Mouse (Mus musculus) CH12.LX (cell line): ENCODE results near the gene Lrmda. TPM values are rescaled to one million over a fixed set of nuclear protein-coding genes. Genes with fewer than 3 reads are reported as not detected.

Experiments used
- DNase-seq: peaks from one replicate; pipeline ENCODE4 v3.0.0-alpha.2; 2013; ENCODE audit errors: extremely low read depth
- H3K27ac ChIP-seq: 2 replicates; pipeline ENCODE4 v1.5.1; 2012; ENCODE audit warnings: low read depth, mild to moderate bottlenecking, control low read depth, moderate library complexity; ENCODE audit not compliant: insufficient read depth
- H3K27me3 ChIP-seq: replicated peaks from 2 replicates; pipeline ENCODE3; 2012; ENCODE audit warnings: inconsistent platforms
- H3K36me3 ChIP-seq, 2 experiments: replicated peaks in 1 of 2; 2 replicates each; pipeline versions ENCODE3 to v1.6.1; 2012; ENCODE audit warnings: inconsistent platforms in 1 of 2, low read length in 1 of 2, mild to moderate bottlenecking in 1 of 2, mixed read lengths in 1 of 2, moderate library complexity in 1 of 2; ENCODE audit not compliant: control insufficient read depth in 1 of 2, insufficient read depth in 1 of 2
- H3K4me1 ChIP-seq, 2 experiments: 2 replicates each; pipeline ENCODE4 v1.6.1; 2012; ENCODE audit warnings: inconsistent platforms in 1 of 2, moderate library complexity in 1 of 2; ENCODE audit not compliant: insufficient read depth in 2 of 2, control insufficient read depth in 1 of 2
- H3K4me2 ChIP-seq: 2 replicates; pipeline ENCODE4 v1.6.1; 2012; ENCODE audit warnings: low read depth, mild to moderate bottlenecking, control low read depth; ENCODE audit not compliant: poor library complexity, insufficient read depth, severe bottlenecking
- H3K4me3 ChIP-seq, 3 experiments: fragments of 150-350 bp in 1 of 3; sonication (generic) in 1 of 3; replicated peaks in 1 of 3; 2 replicates each; pipeline versions ENCODE3 to v1.5.1; 2011 to 2012; ENCODE audit warnings: low read depth in 2 of 3, low read length in 2 of 3, mild to moderate bottlenecking in 2 of 3, moderate library complexity in 2 of 3, control low read depth in 1 of 3, improper control_type of control experiment in 1 of 3, inconsistent platforms in 1 of 3, mixed read lengths in 1 of 3; ENCODE audit not compliant: poor library complexity in 1 of 3
- H3K79me2 ChIP-seq: replicated peaks from 2 replicates; pipeline ENCODE4 v1.6.1; 2012; ENCODE audit warnings: mild to moderate bottlenecking, moderate library complexity; ENCODE audit not compliant: control insufficient read depth, poor library complexity, insufficient read depth, severe bottlenecking; ENCODE audit errors: extremely low read depth
- H3K9ac ChIP-seq: 2 replicates; pipeline ENCODE4 v1.6.1; 2012; ENCODE audit warnings: low read depth, mild to moderate bottlenecking, control low read depth, moderate library complexity; ENCODE audit not compliant: insufficient read depth
- H3K9me3 ChIP-seq: replicated peaks from 2 replicates; pipeline ENCODE3; 2012; ENCODE audit warnings: low read length, inconsistent platforms, mixed read lengths
- BHLHE40 ChIP-seq: IDR thresholded peaks from 2 replicates; pipeline ENCODE4 v1.6.1; 2011; ENCODE audit warnings: mild to moderate bottlenecking, low read depth, low read length, improper control_type of control experiment
- CTCF ChIP-seq, 2 experiments: IDR thresholded peaks in 1 of 2; conservative IDR thresholded peaks in 1 of 2; 2 replicates each; pipeline ENCODE4 v1.5.1; 2011 to 2012; ENCODE audit warnings: low read depth in 2 of 2, low read length in 2 of 2, improper control_type of control experiment in 1 of 2, inconsistent platforms in 1 of 2, mild to moderate bottlenecking in 1 of 2, moderate library complexity in 1 of 2
- ELF1 ChIP-seq: IDR thresholded peaks from 2 replicates; pipeline ENCODE4 v1.6.1; 2014; ENCODE audit warnings: low read depth, mild to moderate bottlenecking, inconsistent platforms, low read length, improper control_type of control experiment
- EP300 ChIP-seq: IDR thresholded peaks from 2 replicates; pipeline ENCODE4 v1.6.1; 2011; ENCODE audit warnings: low read length, improper control_type of control experiment
- GABPA ChIP-seq: IDR thresholded peaks from 2 replicates; pipeline ENCODE4 v1.6.1; 2012; ENCODE audit warnings: low read depth, low read length, improper control_type of control experiment, inconsistent platforms; ENCODE audit not compliant: insufficient replicate concordance
- HCFC1 ChIP-seq: IDR thresholded peaks from 2 replicates; pipeline ENCODE4 v1.6.1; 2012; ENCODE audit warnings: low read depth, mild to moderate bottlenecking, inconsistent platforms, low read length, improper control_type of control experiment
- IRF4 ChIP-seq: IDR thresholded peaks from 2 replicates; pipeline ENCODE4 v1.6.1; 2014; ENCODE audit warnings: low read depth, mild to moderate bottlenecking, inconsistent platforms, low read length, improper control_type of control experiment
- JUND ChIP-seq: conservative IDR thresholded peaks from 2 replicates; pipeline ENCODE4 v1.6.1; 2011; ENCODE audit warnings: low read depth, low read length, improper control_type of control experiment
- KAT2A ChIP-seq: IDR thresholded peaks from 2 replicates; pipeline ENCODE4 v1.6.1; 2012; ENCODE audit warnings: low read length, improper control_type of control experiment, inconsistent platforms; ENCODE audit not compliant: insufficient replicate concordance
- MAFK ChIP-seq: IDR thresholded peaks from 2 replicates; pipeline ENCODE4 v1.6.1; 2011; ENCODE audit warnings: low read length, improper control_type of control experiment; ENCODE audit not compliant: insufficient replicate concordance
- MAX ChIP-seq: IDR thresholded peaks from 2 replicates; pipeline ENCODE4 v1.6.1; 2011; ENCODE audit warnings: low read length, improper control_type of control experiment
- MAZ ChIP-seq: IDR thresholded peaks from 2 replicates; pipeline ENCODE4 v1.6.1; 2012; ENCODE audit warnings: low read depth, mild to moderate bottlenecking, inconsistent platforms, low read length, improper control_type of control experiment, moderate library complexity
- MYC ChIP-seq: IDR thresholded peaks from 2 replicates; pipeline ENCODE4 v1.6.1; 2011; ENCODE audit warnings: low read depth, mild to moderate bottlenecking, improper control_type of control experiment, low read length
- NELFE ChIP-seq: IDR thresholded peaks from 2 replicates; pipeline ENCODE4 v1.6.1; 2011; ENCODE audit warnings: low read depth, low read length, improper control_type of control experiment
- PAX5 ChIP-seq: IDR thresholded peaks from 2 replicates; pipeline ENCODE4 v1.6.1; 2012; ENCODE audit warnings: low read length, inconsistent platforms, mixed read lengths
- POLR2A ChIP-seq: IDR thresholded peaks from 2 replicates; pipeline ENCODE4 v1.6.1; 2011; ENCODE audit warnings: low read depth, mild to moderate bottlenecking, improper control_type of control experiment, low read length
- RAD21 ChIP-seq: IDR thresholded peaks from 2 replicates; pipeline ENCODE4 v1.6.1; 2011; ENCODE audit warnings: low read depth, mild to moderate bottlenecking, low read length, improper control_type of control experiment, moderate library complexity
- RCOR1 ChIP-seq: conservative IDR thresholded peaks from 2 replicates; pipeline ENCODE4 v1.6.1; 2012; ENCODE audit warnings: low read depth, mild to moderate bottlenecking, inconsistent platforms, low read length, improper control_type of control experiment
- TBP ChIP-seq: conservative IDR thresholded peaks from 2 replicates; pipeline ENCODE4 v1.6.1; 2011; ENCODE audit warnings: low read depth, low read length, improper control_type of control experiment
- TCF12 ChIP-seq: IDR thresholded peaks from 2 replicates; pipeline ENCODE4 v1.6.1; 2014; ENCODE audit warnings: low read depth, mild to moderate bottlenecking, inconsistent platforms, low read length, improper control_type of control experiment
- UBTF ChIP-seq: IDR thresholded peaks from 2 replicates; pipeline ENCODE4 v1.6.1; 2012; ENCODE audit warnings: low read depth, mild to moderate bottlenecking, inconsistent platforms, low read length, improper control_type of control experiment, moderate library complexity
- USF1 ChIP-seq: IDR thresholded peaks from 2 replicates; pipeline ENCODE4 v1.6.1; 2014; ENCODE audit warnings: low read depth, mild to moderate bottlenecking, inconsistent platforms, low read length, improper control_type of control experiment
- ZC3H11A ChIP-seq: IDR thresholded peaks from 2 replicates; pipeline ENCODE4 v1.6.1; 2012; ENCODE audit warnings: low read depth, mild to moderate bottlenecking, inconsistent platforms, low read length, improper control_type of control experiment
- ZMIZ1 ChIP-seq: IDR thresholded peaks from 2 replicates; pipeline ENCODE4 v1.6.1; 2012; ENCODE audit warnings: low read depth, mild to moderate bottlenecking, inconsistent platforms, low read length, improper control_type of control experiment
- dilution Hi-C: fragments of 300-500 bp; cut with MboI; formaldehyde crosslinking; loops from 2 replicates; pipeline ENCODE4 v1.14.3; 2020; ENCODE audit warnings: low sequenced_read_pairs; ENCODE audit not compliant: extremely low pct_unique_long_range_greater_than_20kb, extremely low pct_ligation_motif_present
- in situ Hi-C: fragments of 300-500 bp; cut with MboI; formaldehyde crosslinking; loops from 3 replicates; pipeline ENCODE4 v1.14.3; 2019; ENCODE audit warnings: low sequenced_read_pairs, low pct_ligation_motif_present, low pct_unique_long_range_greater_than_20kb, mixed read lengths
- polyA plus RNA-seq: library from polyadenylated mRNA; unstranded; fragments of >175 nt; gene quantifications from 2 replicates; pipeline ENCODE4 v1.2.1, GENCODE M21; 2012; ENCODE audit warnings: low read depth; ENCODE audit not compliant: insufficient read length
- total RNA-seq, 2 experiments: library from RNA; depleted of rRNA; stranded (reverse); fragments of 300-350 nt in 1 of 2; fragments of >200 nt in 1 of 2; gene quantifications; 2 replicates each; pipeline ENCODE4 v1.2.3; 2012 to 2014

Gene Lrmda
- total and polyA plus RNA-seq, 3 experiments: 0.89 to 3.7 (median 1.9) TPM

DNA sequence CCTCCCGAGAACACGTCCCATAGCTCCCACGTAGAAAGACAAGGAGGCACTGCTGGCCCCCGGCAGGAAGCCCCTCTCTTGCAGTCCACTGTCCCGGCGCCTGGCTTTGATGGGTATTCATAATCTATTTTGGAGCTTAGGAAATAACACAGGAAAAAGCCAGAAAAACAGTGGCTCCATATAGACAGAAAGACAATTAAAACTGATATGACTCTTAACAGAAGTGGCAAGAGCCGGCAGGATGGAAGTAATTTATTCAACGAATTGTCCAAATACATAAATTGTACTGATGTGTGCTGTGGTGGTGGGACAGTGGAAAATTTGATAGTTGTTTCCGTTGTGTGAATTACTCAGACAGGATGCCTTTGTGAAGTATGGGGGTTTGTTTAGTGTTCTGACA lies 250.3 kb downstream of the Lrmda start:
- peak; percentile 6 for DNase-seq
- H3K9ac ChIP-seq: no peak overlapping the region
- H3K79me2 ChIP-seq: no peaks in the 10 kb centered on the region
- dilution Hi-C loops: no loop called here
- in situ Hi-C loops: no loop called here
- no peak overlapping the region for H3K4me2 ChIP-seq
- TF ChIP-seq HCFC1: no peak
- TF ChIP-seq MAZ: no peak
- no peak for TF ChIP-seq MAFK
- no peak for TF ChIP-seq ELF1
- no peak overlapping the region for H3K4me3 ChIP-seq
- no peaks in the 10 kb centered on the region for H3K4me1 ChIP-seq
- no peaks in the 10 kb centered on the region for H3K27me3 ChIP-seq
- no peaks in the 10 kb centered on the region for H3K36me3 ChIP-seq
- H3K27ac ChIP-seq: no peak overlapping the region
- H3K9me3 ChIP-seq: no peaks in the 10 kb centered on the region

DNA sequence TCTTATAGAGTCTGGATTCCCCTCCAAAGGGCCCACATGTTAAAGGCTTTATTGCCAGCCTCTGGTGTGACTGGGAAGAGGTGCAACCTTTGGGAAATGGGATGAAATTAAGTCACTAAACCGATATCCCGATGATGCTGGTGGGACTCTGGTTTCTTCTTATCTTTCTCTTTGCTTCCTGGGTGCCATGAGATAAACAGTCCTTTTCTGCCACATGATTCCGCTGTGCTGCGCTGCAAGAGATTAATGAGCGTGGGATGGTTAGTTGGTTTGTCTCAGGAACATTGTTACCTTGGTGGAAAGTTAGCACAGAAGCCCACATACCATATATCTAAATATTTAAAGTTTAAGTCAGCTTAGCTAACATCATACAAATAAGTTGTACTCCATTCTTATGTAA lies 258.5 kb downstream of the Lrmda start:
- TF ChIP-seq GABPA (no peak), POLR2A (no peak), ELF1 (no peak), CTCF (conservative IDR thresholded peaks at IDR 0.05 in 1 of 2, IDR thresholded peaks at IDR 0.05 in 1 of 2; ENCODE audit: low read depth in 2 of 2, low read length in 2 of 2) (no peak), MAX (no peak), EP300 (no peak), RCOR1 (no peak), HCFC1 (no peak), NELFE (no peak)
- TF ChIP-seq, all 38 proteins: peak for 0
- Histone ChIP-seq H3K36me3 (no peaks in the 10 kb centered on the region), H3K4me2 (no peak overlapping the region), H3K9me3 (no peaks in the 10 kb centered on the region), H3K79me2 (no peaks in the 10 kb centered on the region), H3K4me1 (no peaks in the 10 kb centered on the region), H3K27ac (no peak overlapping the region), H3K27me3 (no peaks in the 10 kb centered on the region), H3K4me3 (no peak overlapping the region), H3K9ac (no peak overlapping the region)
- dilution Hi-C loops (no loop called here), in situ Hi-C loops (no loop called here)
- no peak for DNase-seq

DNA sequence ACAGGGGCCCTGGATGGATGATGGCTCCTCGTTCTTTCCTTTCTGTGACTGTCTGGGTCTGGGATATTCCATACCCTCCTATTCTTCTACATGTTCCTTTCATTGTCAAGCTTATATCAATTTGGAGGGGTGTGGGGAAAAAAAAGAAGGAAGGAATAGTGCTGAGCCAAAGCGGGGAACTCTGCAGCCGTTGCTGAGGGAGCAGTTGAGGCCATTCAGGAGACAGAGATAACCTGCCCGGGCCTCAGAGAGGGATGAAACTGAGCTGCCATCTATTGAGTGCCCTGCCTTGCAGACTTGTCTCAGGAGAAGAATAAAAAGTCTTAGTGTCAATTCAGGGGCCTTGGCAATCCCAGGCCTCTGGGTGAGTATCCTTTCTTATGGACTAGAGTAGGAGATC lies 260.1 kb downstream of the Lrmda start:
- DNase-seq: no peak
- in situ Hi-C loops: no loop called here
- no peak overlapping the region for H3K27ac ChIP-seq
- dilution Hi-C loops: no loop called here
- no peaks in the 10 kb centered on the region for H3K36me3 ChIP-seq
- no peak overlapping the region for H3K4me3 ChIP-seq
- no peak overlapping the region for H3K4me2 ChIP-seq
- no peaks in the 10 kb centered on the region for H3K9me3 ChIP-seq
- H3K27me3 ChIP-seq: no peaks in the 10 kb centered on the region
- peaks cover under 1% of the 10 kb centered on the region in 2 experiments; a peak in 1 of 4 replicates for H3K4me1 ChIP-seq
- no peak for TF ChIP-seq MAFK
- TF ChIP-seq ELF1: no peak
- TF ChIP-seq GABPA: no peak
- TF ChIP-seq IRF4: no peak
- no peak for TF ChIP-seq USF1
- TF ChIP-seq BHLHE40: no peak
- TF ChIP-seq KAT2A: no peak
- TF ChIP-seq TCF12: no peak
- no peak for TF ChIP-seq ZMIZ1
- TF ChIP-seq CTCF (conservative IDR thresholded peaks at IDR 0.05 in 1 of 2, IDR thresholded peaks at IDR 0.05 in 1 of 2; ENCODE audit: low read depth in 2 of 2, low read length in 2 of 2): no peak
- TF ChIP-seq RCOR1: no peak
- TF ChIP-seq PAX5: no peak
- TF ChIP-seq TBP: no peak
- no peak for TF ChIP-seq UBTF
- no peak for TF ChIP-seq MYC
- TF ChIP-seq RAD21: no peak
- no peak for TF ChIP-seq HCFC1
- TF ChIP-seq ZC3H11A: no peak
- TF ChIP-seq JUND: no peak
- H3K79me2 ChIP-seq: no peaks in the 10 kb centered on the region
- no peak overlapping the region for H3K9ac ChIP-seq
